Comparison of ENCODE assay signal across 18 mouse cellular contexts in genomic region chr9:74534976-74535375, GRCm38 (mm10).
DNase-seq lines count a peak whose midpoint lies in the region; TF ChIP-seq lines count a peak whose summit lies in the region.
"Had no signal": no experiment of that assay in that cellular context is flagged by ENCODE, and none has a peak within 500 bp of the region (broad histone marks: within the 10 kb centered on the region; RNA-seq: fewer than 3 reads in every experiment).

No protein-coding gene starts in this region.

- H3K27me3 ChIP-seq in myocyte (ENCODE audit: control insufficient read depth, insufficient read depth, insufficient read length) = no peaks in the 10 kb centered on the region
- H3K27me3 ChIP-seq: forebrain, embryonic 13.5 days; hindbrain, embryonic 13.5 days had no signal

- H3ac ChIP-seq in myocyte (ENCODE audit: control insufficient read depth, insufficient read length) = no peak overlapping the region

- H3K4me2 ChIP-seq in myocyte (ENCODE audit: low read depth) = no peak overlapping the region
- H3K4me2 ChIP-seq: embryonic facial prominence, embryonic 13.5 days; forebrain, embryonic 13.5 days; heart, embryonic 11.5 days; hindbrain, embryonic 13.5 days had no signal

- no peaks in the 10 kb centered on the region for H3K36me3 ChIP-seq in myocyte (ENCODE audit: control insufficient read depth, insufficient read depth)
- H3K36me3 ChIP-seq: embryonic facial prominence, embryonic 13.5 days; hindbrain, embryonic 13.5 days; midbrain, embryonic 10.5 days had no signal

- H3K4me3 ChIP-seq in myocyte = no peak overlapping the region
- H3K4me3 ChIP-seq: embryonic facial prominence, embryonic 13.5 days; forebrain, embryonic 13.5 days; hindbrain, embryonic 13.5 days; midbrain, embryonic 10.5 days had no signal

- peak; percentile 4 for DNase-seq in adrenal gland, postnatal 25 days
- no peak for DNase-seq in adrenal gland, postnatal 4 days (ENCODE audit: low spot score in 2 of 2)
- DNase-seq in ovary, postnatal 14 days (ENCODE audit: low spot score) = peak; percentile 1
- no peak for DNase-seq in ovary, postnatal 10 days (ENCODE audit: low spot score)
- DNase-seq in embryo, embryonic 11 days = peak; percentile 39
- no peak for DNase-seq in gastrocnemius, postnatal 25 days
- no peak for DNase-seq in spleen, postnatal 10 days (ENCODE audit: low spot score in 2 of 2)
- DNase-seq: cerebellum, adult 8-10 months; kidney, adult 9 months; layer of hippocampus, adult 9-11 months; left cerebral cortex, postnatal 4 days; liver, postnatal 0 days had no signal

- TF ChIP-seq POLR2A in myocyte (IDR thresholded peaks at IDR 0.05; ENCODE audit: insufficient read length, low read depth) = no peak

- no peaks in the 10 kb centered on the region for H3K79me2 ChIP-seq in myocyte (ENCODE audit: control insufficient read depth, insufficient read depth)

TF ChIP-seq in myocyte, 11 proteins besides CTCF, POLR2A, EP300 and RAD21:
- TF ChIP-seq REST (IDR thresholded peaks at IDR 0.05; ENCODE audit: insufficient read depth, insufficient read length) (peak; percentile 50), POLR2AphosphoS2 (IDR thresholded peaks at IDR 0.05; ENCODE audit: insufficient read length, low read depth) (no peak)

Comparison
In these comparisons a context has a peak if more than half of its experiments do, and no peak if none do; other contexts are left out.
1. DNase-seq: peak in adrenal gland, postnatal 25 days (single experiment), ovary, postnatal 14 days (single experiment) and embryo, embryonic 11 days (single experiment); none in adrenal gland, postnatal 4 days (0 of 2), ovary, postnatal 10 days (single experiment), gastrocnemius, postnatal 25 days (single experiment) and spleen, postnatal 10 days (0 of 2).